Mouse (Mus musculus) induced T-regulatory cell, adult 2 months (primary cell): ENCODE measurements at regions not wholly inside any gene's neighbourhood (a gene's known extent, or its start where the extent isn't known, plus 50 kb on each side); places are given as distances from the start of the nearest gene placed in this dataset.
"Not testable (repeated sequence)": the region's sequence is repeated elsewhere in the genome, so short reads cannot be mapped to it uniquely, and the experiment has no call there.

Experiments
- DNase-seq: peaks from one replicate; pipeline ENCODE4 v3.0.0-alpha.2; 2012; ENCODE audit warnings: low read depth

DNA sequence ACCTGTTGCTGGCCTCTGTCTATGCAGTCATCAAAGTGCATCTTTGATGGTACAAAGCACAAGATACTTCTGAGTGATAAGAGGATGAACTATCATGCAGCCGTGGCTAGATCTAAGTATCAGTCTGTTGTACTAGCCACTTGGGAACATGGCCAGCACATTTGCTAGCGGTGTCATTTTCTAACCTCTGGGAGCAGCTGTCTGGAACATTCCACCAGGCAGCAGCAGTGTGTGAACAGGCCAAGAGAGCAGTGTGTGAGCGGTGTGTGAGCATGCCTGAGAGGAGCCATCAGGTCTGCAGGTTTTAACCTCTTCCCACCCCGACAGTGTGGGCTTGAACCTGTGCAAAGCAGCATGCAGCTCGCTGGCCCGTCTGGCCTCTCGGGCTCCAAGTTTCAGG lies 248.3 kb downstream of the Gadd45g start:
- no peak for DNase-seq

- DNase-seq: peak; percentile 24
Observed at GRCm38 (mm10) chr13:52096506-52096905, 250.0 kb downstream of the Gadd45g start.

GRCm38 (mm10) chr13:52105989-52106642 lies 259.6 kb downstream of the Gadd45g start:
- no peak for DNase-seq

DNA sequence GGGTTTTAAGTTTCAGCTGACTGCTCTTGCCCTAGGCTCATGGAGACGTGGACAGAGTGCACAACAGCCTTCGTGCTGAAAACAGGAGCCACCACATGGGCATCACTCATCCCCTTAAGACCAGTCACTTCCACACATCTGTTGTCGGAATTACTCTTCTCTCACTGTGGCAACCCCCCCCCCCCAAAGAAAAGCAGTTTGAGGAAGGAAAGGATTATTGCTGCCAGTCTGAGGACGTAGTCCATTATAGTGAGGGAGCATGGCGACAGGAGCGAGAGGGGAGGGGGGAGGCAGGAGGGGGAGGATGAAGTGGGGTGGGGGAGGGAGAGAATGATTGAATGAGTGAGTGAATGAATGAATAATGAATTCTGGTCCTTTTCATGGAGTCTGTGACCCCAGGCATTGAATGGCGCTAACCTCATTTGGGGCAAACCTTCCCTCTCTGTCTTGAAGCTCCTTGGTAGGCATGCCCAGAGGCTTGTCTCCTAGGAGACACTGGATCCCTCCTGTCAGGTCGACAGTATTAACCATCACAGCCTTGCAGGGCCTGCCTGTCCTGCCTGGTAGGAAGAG lies 262.0 kb downstream of the Gadd45g start:
- no peak for DNase-seq

- DNase-seq: no peak
Observed at GRCm38 (mm10) chr13:52109039-52109759, 262.7 kb downstream of the Gadd45g start.

DNA sequence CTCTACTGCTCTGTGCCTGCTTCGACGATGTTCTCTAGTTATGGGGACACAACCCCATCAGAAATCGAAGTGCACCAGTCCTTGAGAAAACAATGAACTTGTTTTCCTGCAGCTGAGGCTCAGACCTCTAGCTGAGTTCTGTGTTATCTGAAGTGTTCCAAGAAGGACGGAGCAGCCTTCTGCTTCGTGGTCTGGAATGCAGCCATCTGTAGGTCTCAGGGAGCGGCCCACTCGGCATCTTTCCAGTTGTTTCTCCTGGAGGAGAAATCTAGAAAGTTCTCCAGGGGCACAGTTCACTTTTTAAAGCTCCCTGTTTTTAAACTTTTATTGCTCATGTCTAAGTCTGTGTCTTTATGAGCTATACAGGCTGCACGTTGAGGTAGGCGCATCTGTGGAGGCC lies 264.3 kb downstream of the Gadd45g start:
- no peak for DNase-seq

- DNase-seq: no peak
Observed at GRCm38 (mm10) chr13:52113549-52113948, 267.1 kb downstream of the Gadd45g start.

GRCm38 (mm10) chr13:52114431-52114830 lies 268.0 kb downstream of the Gadd45g start:
- DNase-seq: no peak

DNA sequence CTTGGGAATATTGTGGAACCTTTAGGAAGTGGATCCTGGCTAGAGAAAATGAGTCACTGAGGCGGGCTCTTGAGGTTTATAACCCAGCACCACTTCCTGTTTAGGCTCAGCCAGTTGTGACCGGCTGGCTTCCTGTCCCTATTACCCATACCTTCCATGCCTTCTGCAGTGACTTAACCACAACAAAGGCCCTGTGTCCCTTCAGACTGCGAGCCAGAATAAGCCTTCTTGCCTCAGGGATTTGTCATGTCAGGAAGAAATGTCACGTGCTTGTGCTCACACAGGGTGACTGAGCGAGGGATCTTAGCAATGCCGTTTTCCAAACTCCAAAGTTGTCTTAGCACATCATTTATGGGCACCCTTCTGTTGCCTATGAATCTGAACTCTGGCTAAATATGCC lies 268.5 kb downstream of the Gadd45g start:
- DNase-seq: peak; percentile 28

DNA sequence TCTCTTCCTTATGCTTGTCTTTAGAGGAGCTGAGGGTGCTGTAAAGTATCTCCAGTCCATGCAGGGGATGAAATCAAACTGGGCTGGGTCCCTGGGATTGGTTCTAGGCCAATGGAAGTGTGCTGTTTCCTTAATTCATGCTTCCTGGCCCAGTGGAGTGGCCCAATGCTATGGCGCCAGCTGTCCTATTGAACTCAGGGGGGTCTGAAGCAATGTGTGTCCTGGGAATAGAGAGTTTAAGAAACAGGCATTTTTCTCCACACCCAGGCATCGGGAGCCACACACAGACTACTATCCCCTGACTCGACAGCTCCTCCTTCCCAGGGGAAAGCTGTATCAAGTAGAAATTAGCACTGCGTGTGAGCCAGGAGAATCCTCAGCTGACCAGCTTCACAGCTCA lies 269.8 kb downstream of the Gadd45g start:
- DNase-seq: no peak

GRCm38 (mm10) chr13:52116756-52117155 lies 270.3 kb downstream of the Gadd45g start:
- no peak for DNase-seq

DNA sequence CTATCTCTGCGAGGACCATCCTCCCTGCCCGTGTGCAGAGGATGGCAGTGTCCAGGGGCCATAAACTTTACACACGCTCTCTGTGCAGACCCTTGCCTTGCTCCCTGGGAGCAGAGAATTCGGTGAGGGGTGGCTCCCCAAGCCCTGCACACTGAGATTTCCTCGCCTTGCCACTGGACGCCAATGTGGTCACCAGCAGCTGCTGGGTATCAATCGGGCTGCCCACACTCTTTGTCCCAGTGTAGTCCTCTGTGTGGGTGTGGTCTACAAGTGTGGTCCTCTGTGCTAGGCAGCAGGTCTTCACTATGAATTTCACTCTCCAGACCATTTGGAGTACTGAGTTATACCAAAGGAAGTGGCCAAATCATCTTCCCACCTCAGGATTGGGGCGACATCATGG lies 274.3 kb downstream of the Gadd45g start:
- DNase-seq: no peak

DNA sequence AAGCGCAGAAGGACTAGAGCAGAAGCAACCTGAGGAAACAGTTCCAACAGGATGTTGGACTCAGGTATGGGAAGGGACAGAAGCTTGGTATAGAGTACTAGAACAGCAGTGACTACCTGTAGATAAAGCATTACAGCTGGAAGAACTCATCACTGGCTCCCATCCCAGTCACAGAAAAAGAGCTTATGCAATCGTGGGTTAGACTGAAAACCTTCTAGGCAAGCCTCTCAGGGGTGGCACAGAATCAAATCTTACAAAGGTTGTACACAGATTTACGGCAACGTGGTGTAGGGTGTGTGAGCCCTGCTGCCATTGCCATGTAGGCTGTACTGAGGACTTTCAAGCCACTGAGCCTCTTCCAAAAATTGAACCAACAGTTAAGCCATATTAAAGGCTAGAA lies 278.6 kb downstream of the Gadd45g start:
- DNase-seq: no peak

DNA sequence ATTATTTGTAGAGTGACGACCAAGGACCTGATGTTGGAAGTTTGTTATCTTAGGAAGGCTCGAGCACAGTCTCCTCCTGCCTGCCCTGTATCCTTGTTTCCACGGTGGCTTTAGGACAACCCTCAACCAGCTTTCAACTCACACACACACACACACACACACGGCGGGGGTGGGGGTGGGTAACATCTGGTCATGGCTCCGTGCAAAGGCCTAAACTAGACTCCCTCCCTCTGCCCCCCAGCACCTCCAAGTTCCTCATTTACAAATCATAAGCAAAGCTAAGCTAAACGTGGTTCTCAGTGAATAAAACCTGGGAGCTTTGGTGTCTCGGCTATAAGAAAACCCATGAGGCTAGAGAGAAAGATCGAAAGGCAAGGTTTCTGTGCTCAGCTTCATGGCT lies 281.3 kb downstream of the Gadd45g start:
- DNase-seq: no peak

- DNase-seq: no peak
Observed at GRCm38 (mm10) chr13:52129466-52129865, 283.0 kb downstream of the Gadd45g start.

- DNase-seq: no peak
Observed at GRCm38 (mm10) chr13:52133202-52133601, 286.7 kb downstream of the Gadd45g start.

- no peak for DNase-seq
Observed at GRCm38 (mm10) chr13:52138331-52138945, 292.0 kb downstream of the Gadd45g start.

- DNase-seq: peak; percentile 8
Observed at GRCm38 (mm10) chr13:52139140-52139809, 292.8 kb downstream of the Gadd45g start.

DNA sequence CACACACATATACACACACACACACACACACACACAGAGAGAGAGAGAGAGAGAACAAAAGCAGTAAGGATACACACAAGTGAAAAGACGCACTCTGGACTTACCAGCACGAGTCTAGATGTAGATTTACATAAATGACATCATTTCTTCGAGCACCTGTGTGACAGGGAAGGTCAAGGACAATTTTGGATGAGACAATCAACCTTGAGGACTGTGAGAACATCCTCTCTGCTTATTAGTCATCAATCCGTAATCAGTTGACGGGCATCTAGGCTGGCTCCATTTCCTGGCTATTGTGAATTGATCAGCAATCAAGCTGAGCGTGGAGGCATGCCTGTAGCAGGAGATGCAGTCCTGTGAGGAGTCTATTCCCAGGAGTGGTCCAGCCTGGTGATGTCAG lies 293.7 kb downstream of the Gadd45g start:
- no peak for DNase-seq

DNA sequence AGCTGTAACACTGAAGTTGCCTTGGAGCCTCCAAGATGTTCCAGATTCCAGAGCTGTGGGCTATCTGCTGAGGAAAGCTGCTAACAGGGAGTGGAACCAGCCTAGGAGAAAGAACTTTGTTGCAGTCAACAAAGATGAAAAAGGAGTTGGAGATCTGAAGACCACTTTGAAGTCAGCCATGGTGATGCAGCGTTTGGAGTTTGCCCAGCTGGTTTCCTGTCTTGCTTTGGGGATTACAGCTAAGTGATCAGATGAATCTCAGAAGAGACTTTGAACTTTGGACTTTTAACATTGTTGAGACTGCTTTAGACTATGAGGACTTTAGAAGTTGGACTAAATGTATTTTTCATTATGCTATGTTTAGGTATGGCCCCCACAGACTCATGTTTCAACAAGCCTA lies 297.6 kb downstream of the Gadd45g start:
- DNase-seq: not testable (repeated sequence)

DNA sequence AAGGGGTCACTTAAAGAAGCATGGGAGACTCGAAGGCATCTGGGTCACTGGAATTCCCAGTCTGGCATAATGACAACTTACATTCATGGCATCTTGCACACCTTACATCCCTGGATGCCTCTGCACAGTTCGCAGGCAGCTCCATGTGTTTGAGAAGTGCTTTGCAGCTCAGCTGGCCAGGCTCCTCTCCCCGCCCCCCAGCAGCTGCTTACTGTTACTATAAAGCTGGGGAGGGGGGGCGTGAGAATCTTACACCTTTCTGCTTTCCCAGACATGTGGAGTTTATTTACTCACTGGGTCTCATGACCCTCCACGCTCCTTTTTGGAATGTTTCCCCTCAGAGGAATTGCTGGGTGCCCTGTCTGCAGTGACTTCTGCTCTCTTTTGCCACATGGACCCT lies 299.4 kb downstream of the Gadd45g start:
- no peak for DNase-seq

DNA sequence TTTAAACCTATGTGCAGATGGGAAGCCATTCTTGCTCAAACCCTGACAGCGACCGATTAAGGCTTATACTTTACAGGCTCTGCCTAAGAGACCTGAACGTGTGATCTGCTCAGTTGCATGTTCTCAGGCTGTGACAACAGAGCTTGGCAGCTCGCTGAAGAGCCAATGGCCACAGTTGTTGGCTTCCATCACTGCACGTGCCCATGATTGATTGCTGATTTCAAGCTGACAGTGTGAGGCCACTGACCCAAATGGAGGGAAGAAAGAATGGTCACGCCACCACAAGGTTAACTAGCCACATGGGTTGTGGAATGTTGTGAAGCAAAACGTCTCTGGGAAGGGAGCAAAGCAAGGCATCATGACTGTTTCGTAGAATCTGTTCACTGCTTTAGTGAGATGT lies 303.8 kb downstream of the Gadd45g start:
- no peak for DNase-seq

DNA sequence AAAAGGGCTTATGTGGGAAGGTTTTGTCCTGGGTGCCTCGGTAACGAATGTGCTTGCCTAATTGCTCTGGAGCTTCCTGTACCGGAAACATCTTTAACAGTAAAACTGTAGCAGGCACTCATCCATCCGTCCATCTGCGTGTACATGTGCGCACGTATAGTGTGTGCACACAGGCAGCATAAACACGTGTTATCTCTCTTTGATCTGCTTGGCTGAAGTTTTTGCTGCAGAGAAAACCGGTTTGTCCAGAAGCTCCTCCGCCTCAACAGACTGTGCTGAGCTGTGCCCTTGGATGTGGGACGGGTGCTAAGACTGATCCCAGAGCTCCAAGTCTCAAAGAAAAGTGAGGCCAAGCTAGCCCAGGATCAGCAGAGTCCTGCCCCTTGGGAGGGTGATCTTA lies 305.3 kb downstream of the Gadd45g start:
- DNase-seq: no peak
